Mouse (Mus musculus): ENCODE results near the gene Polr2e. TPM values are rescaled to one million over a fixed set of nuclear protein-coding genes. Genes with fewer than 3 reads are reported as not detected.

Gene Polr2e
- total and polyA plus RNA-seq, 3 experiments: 105 to 194 (median 127) TPM

DNA sequence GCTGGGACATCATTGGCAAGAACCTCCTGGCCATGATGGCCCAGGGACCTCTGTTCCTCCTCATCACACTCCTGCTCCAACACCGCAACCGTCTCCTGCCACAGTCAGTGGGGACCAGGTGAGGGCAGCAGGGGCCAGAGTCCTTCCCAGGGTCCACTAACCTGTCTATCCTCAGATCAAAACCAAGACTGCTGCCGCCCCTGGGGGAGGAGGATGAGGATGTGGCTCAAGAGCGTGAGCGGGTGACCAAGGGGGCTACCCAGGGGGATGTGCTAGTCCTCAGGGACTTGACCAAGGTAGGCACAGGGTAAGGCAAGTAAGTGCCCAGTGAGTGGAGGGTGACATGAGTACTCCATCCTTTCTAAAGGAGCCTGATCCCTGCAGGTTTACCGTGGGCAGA is 27.9 kb downstream of the Polr2e start:
- in situ Hi-C loops (cut with MboI; ENCODE audit: low pct_ligation_motif_present, low pct_unique_long_range_greater_than_20kb, low sequenced_read_pairs): no loop called here
- H3K27me3 ChIP-seq (replicated peaks): no peaks in the 10 kb centered on the region
- no peak for DNase-seq (ENCODE audit: extremely low read depth)
- H3K27ac ChIP-seq (ENCODE audit: insufficient read depth, low read depth): no peak overlapping the region
- H3K36me3 ChIP-seq (replicated peaks in 1 of 2; ENCODE audit: control insufficient read depth in 1 of 2, insufficient read depth in 1 of 2, low read length in 1 of 2): peaks cover 51 to 85% of the 10 kb centered on the region in 2 experiments
- peaks cover 5 to 16% of the 10 kb centered on the region in 2 experiments for H3K4me1 ChIP-seq (ENCODE audit: control insufficient read depth in 1 of 2, insufficient read depth in 2 of 2)
- dilution Hi-C loops (cut with MboI; ENCODE audit: extremely low pct_ligation_motif_present, extremely low pct_unique_long_range_greater_than_20kb, low sequenced_read_pairs): no loop called here
- no peaks in the 10 kb centered on the region for H3K9me3 ChIP-seq (replicated peaks; ENCODE audit: low read length)
- no peaks in the 10 kb centered on the region for H3K79me2 ChIP-seq (replicated peaks; ENCODE audit: control insufficient read depth, extremely low read depth, insufficient read depth, poor library complexity, severe bottlenecking)
- no peak overlapping the region for H3K9ac ChIP-seq (ENCODE audit: insufficient read depth, low read depth)
- no peak overlapping the region for H3K4me2 ChIP-seq (ENCODE audit: insufficient read depth, low read depth, poor library complexity, severe bottlenecking)
- H3K4me3 ChIP-seq (replicated peaks in 1 of 3; ENCODE audit: low read depth in 2 of 3, low read length in 2 of 3, poor library complexity in 1 of 3): no peak overlapping the region
- TF ChIP-seq ZKSCAN1 (IDR thresholded peaks at IDR 0.05; ENCODE audit: borderline replicate concordance, low read depth, low read length) (no peak), JUND (conservative IDR thresholded peaks at IDR 0.05; ENCODE audit: low read depth, low read length) (no peak), MXI1 (IDR thresholded peaks at IDR 0.05; ENCODE audit: low read depth, low read length) (no peak), CHD1 (IDR thresholded peaks at IDR 0.05; ENCODE audit: low read depth, low read length) (no peak), PAX5 (IDR thresholded peaks at IDR 0.05; ENCODE audit: low read length) (no peak), NRF1 (IDR thresholded peaks at IDR 0.05; ENCODE audit: low read depth, low read length) (no peak), USF1 (IDR thresholded peaks at IDR 0.05; ENCODE audit: low read depth, low read length) (no peak), ZC3H11A (IDR thresholded peaks at IDR 0.05; ENCODE audit: low read depth, low read length) (no peak), KAT2A (IDR thresholded peaks at IDR 0.05; ENCODE audit: insufficient replicate concordance, low read length) (no peak), CTCF (conservative IDR thresholded peaks at IDR 0.05 in 1 of 2, IDR thresholded peaks at IDR 0.05 in 1 of 2; ENCODE audit: low read depth in 2 of 2, low read length in 2 of 2) (no peak), POLR2A (IDR thresholded peaks at IDR 0.05; ENCODE audit: low read depth, low read length) (no peak), CHD2 (IDR thresholded peaks at IDR 0.05; ENCODE audit: low read length) (no peak), USF2 (conservative IDR thresholded peaks at IDR 0.05; ENCODE audit: low read depth, low read length) (no peak), POLR2AphosphoS2 (IDR thresholded peaks at IDR 0.05; ENCODE audit: low read depth, low read length) (no peak), EP300 (IDR thresholded peaks at IDR 0.05; ENCODE audit: low read length) (no peak)

DNA sequence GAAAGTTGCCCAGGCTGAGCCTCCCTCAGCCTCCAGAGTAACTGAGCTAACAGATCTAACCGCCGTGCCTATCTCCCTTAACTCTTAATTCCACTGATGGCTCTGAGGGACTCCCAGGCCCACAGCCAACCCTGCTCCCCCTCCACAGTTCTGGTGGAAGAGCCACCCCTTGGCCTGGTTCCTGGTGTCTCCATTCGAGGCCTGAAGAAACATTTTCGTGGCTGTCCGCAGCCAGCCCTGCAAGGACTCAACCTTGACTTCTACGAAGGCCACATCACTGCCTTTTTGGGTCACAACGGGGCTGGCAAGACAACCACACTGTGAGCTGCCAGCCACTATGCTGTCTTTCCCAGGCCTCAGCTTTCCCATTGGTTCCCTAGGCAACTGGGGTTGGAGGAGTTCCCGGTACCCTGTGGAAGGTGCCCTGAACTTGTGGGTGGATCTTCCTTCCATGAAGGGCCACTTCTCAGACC is 35.3 kb downstream of the Polr2e start:
- TF ChIP-seq ELF1 (IDR thresholded peaks at IDR 0.05; ENCODE audit: low read depth, low read length): no peak
- TF ChIP-seq RAD21 (IDR thresholded peaks at IDR 0.05; ENCODE audit: low read depth, low read length): no peak
- TF ChIP-seq NELFE (IDR thresholded peaks at IDR 0.05; ENCODE audit: low read depth, low read length): no peak
- TF ChIP-seq POLR2A (IDR thresholded peaks at IDR 0.05; ENCODE audit: low read depth, low read length): no peak
- no peak for TF ChIP-seq USF1 (IDR thresholded peaks at IDR 0.05; ENCODE audit: low read depth, low read length)
- TF ChIP-seq MYC (IDR thresholded peaks at IDR 0.05; ENCODE audit: low read depth, low read length): no peak
- no peak for TF ChIP-seq GABPA (IDR thresholded peaks at IDR 0.05; ENCODE audit: insufficient replicate concordance, low read depth, low read length)
- no peak for TF ChIP-seq MXI1 (IDR thresholded peaks at IDR 0.05; ENCODE audit: low read depth, low read length)
- no peak overlapping the region for H3K9ac ChIP-seq (ENCODE audit: insufficient read depth, low read depth)
- H3K4me1 ChIP-seq (ENCODE audit: control insufficient read depth in 1 of 2, insufficient read depth in 2 of 2): 0 out of 4 replicates have a peak, but pooled peaks cover 0 to 3% of the 10 kb centered on the region in 2 experiments
- H3K27me3 ChIP-seq (replicated peaks): no peaks in the 10 kb centered on the region
- DNase-seq (ENCODE audit: extremely low read depth): no peak
- H3K79me2 ChIP-seq (replicated peaks; ENCODE audit: control insufficient read depth, extremely low read depth, insufficient read depth, poor library complexity, severe bottlenecking): no peaks in the 10 kb centered on the region
- H3K36me3 ChIP-seq (replicated peaks in 1 of 2; ENCODE audit: control insufficient read depth in 1 of 2, insufficient read depth in 1 of 2, low read length in 1 of 2): peaks cover 17 to 87% of the 10 kb centered on the region in 2 experiments
- in situ Hi-C loops (cut with MboI; ENCODE audit: low pct_ligation_motif_present, low pct_unique_long_range_greater_than_20kb, low sequenced_read_pairs) (no loop called here), dilution Hi-C loops (cut with MboI; ENCODE audit: extremely low pct_ligation_motif_present, extremely low pct_unique_long_range_greater_than_20kb, low sequenced_read_pairs) (no loop called here)
- no peaks in the 10 kb centered on the region for H3K9me3 ChIP-seq (replicated peaks; ENCODE audit: low read length)
- H3K4me2 ChIP-seq (ENCODE audit: insufficient read depth, low read depth, poor library complexity, severe bottlenecking): no peak overlapping the region
- no peak overlapping the region for H3K27ac ChIP-seq (ENCODE audit: insufficient read depth, low read depth)
- H3K4me3 ChIP-seq (replicated peaks in 1 of 3; ENCODE audit: low read depth in 2 of 3, low read length in 2 of 3, poor library complexity in 1 of 3): no peak overlapping the region
